Mouse (Mus musculus) olfactory bulb, adult 2 months (tissue): Measurements from ENCODE around the gene Setd1a.

ENCODE experiments used
- CTCF ChIP-seq: fragments of 200-500 bp; IDR thresholded peaks from 2 replicates; pipeline ENCODE4 v1.5.1; 2012; ENCODE audit warnings: low read depth, mild to moderate bottlenecking, low read length, moderate library complexity; ENCODE audit not compliant: insufficient read depth
- POLR2A ChIP-seq: fragments of 200-500 bp; IDR thresholded peaks from 2 replicates; pipeline ENCODE4 v1.6.1; 2012; ENCODE audit warnings: mild to moderate bottlenecking, low read depth, low read length, moderate library complexity; ENCODE audit not compliant: insufficient read depth

DNA sequence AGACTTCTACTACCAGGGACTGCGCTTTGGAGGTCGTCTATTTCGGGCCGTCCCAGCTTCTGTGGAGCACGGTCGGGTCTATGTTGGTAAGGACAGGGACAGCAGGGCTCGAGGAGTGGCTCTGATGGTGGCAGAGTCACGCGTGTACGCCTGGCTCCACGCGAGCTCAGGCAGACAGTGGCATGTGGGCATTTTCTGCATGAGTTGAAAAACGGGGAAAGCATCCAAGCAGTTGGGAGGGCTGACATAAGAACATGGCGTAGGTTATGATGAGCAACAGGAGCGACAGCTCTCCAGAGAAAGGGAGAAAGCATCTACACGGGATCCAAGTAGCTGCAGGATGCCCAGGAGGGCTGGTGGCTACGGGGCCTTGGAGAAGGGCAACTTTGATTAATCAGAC is 25.8 kb downstream of the Setd1a start:
- TF ChIP-seq CTCF (no peak), POLR2A (no peak)
